Comparison of ENCODE assay signal across 30 mouse cellular contexts in the genomic region with DNA sequence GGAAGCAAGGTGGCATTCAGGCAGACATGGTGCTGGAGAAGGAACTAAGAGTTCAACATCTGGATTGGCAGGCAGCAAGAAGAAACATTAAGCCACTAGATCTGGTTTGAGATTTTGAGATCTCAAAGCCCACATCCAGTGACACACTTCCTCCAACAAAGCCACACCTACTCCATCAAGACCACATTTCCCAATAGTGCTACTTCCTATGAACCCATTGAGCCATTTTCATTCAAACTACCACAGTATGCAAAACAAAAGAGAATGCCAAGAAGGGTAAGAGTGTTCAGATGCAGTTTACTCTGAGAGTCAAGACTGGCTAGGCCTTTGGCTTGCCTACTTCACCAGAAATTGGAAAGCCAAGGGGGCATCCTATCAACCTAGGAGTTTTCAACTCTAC.
DNase-seq lines count a peak whose midpoint lies in the region; ATAC-seq and TF ChIP-seq lines count a peak whose summit lies in the region.
"Had no signal": no experiment of that assay in that cellular context is flagged by ENCODE, and none has a peak within 500 bp of the region (broad histone marks: within the 10 kb centered on the region; RNA-seq: fewer than 3 reads in every experiment).

No protein-coding gene starts in this region.

- no peak overlapping the region for H3K27ac ChIP-seq in thymus, adult 2 months (ENCODE audit: control insufficient read depth, insufficient read depth, low read length)
- H3K27ac ChIP-seq in forebrain, postnatal 0 days (ENCODE audit: low read depth, low read length): no peak overlapping the region
- no peak overlapping the region for H3K27ac ChIP-seq in forebrain, embryonic 14.5 days (ENCODE audit: low read depth, low read length)
- H3K27ac ChIP-seq: embryonic facial prominence, embryonic 12.5 days; embryonic facial prominence, embryonic 15.5 days; forebrain, embryonic 12.5 days; heart, embryonic 15.5 days; hindbrain, embryonic 10.5 days; hindbrain, embryonic 13.5 days had no signal

- TF ChIP-seq CTCF in thymus, adult 2 months (IDR thresholded peaks at IDR 0.05; ENCODE audit: borderline replicate concordance, control insufficient read depth, extremely low read depth, insufficient read depth, low read length, poor library complexity): no peak
- no peak for TF ChIP-seq CTCF in forebrain, postnatal 0 days (IDR thresholded peaks at IDR 0.05; ENCODE audit: low read depth)

- ATAC-seq in granulocyte monocyte progenitor cell, adult 5-6 weeks (replicated peaks; ENCODE audit: poor library complexity, severe bottlenecking): peak; percentile 53
- ATAC-seq in megakaryocyte progenitor cell, adult 5-6 weeks (replicated peaks; ENCODE audit: poor library complexity): peak; percentile 33
- no peak for ATAC-seq in forebrain, postnatal 0 days
- no peak for ATAC-seq in forebrain, embryonic 14.5 days
- ATAC-seq: forebrain, embryonic 16.5 days; hindbrain, embryonic 16.5 days; inflammation-experienced regulatory T-cells, adult 6 months; intestine, embryonic 16.5 days had no signal

- H3K36me3 ChIP-seq in thymus, adult 2 months (ENCODE audit: control insufficient read depth, insufficient read depth, low read length): no peaks in the 10 kb centered on the region
- H3K36me3 ChIP-seq in forebrain, postnatal 0 days (ENCODE audit: insufficient read depth): no peaks in the 10 kb centered on the region
- no peaks in the 10 kb centered on the region for H3K36me3 ChIP-seq in forebrain, embryonic 14.5 days (ENCODE audit: control insufficient read depth, insufficient read depth, low read length)
- H3K36me3 ChIP-seq: embryonic facial prominence, embryonic 12.5 days; embryonic facial prominence, embryonic 15.5 days; forebrain, embryonic 12.5 days; G1E; heart, embryonic 12.5 days; heart, embryonic 15.5 days; hindbrain, embryonic 10.5 days; hindbrain, embryonic 13.5 days had no signal

- DNase-seq in R1 (ENCODE audit: low read depth, low spot score): peak; percentile 80
- DNase-seq in thymus, postnatal 0 days (ENCODE audit: low spot score): no peak
- DNase-seq in thymus, adult 2 months: no peak
- DNase-seq in forebrain, postnatal 0 days: no peak
- no peak for DNase-seq in forebrain, embryonic 14.5 days (ENCODE audit: low spot score)
- DNase-seq: adrenal gland, adult 2 months; adrenal gland, postnatal 14 days; cerebellum, adult 11 months; cerebellum, adult 2 months; cerebellum, adult 9-11 months; cerebellum, postnatal 25 days; gastrocnemius, adult 2 months; gastrocnemius, postnatal 14 days; heart, adult 18-20 months; heart, postnatal 10 days; heart, postnatal 36 days had no signal

- no peak overlapping the region for H3K4me2 ChIP-seq in forebrain, postnatal 0 days (ENCODE audit: low read depth)
- H3K4me2 ChIP-seq in forebrain, embryonic 14.5 days (ENCODE audit: low read length): no peak overlapping the region
- H3K4me2 ChIP-seq: embryonic facial prominence, embryonic 12.5 days; embryonic facial prominence, embryonic 15.5 days; forebrain, embryonic 12.5 days; heart, embryonic 12.5 days; heart, embryonic 15.5 days; hindbrain, embryonic 13.5 days had no signal

- H3K9me3 ChIP-seq in forebrain, postnatal 0 days (ENCODE audit: low read length): no peaks in the 10 kb centered on the region
- no peaks in the 10 kb centered on the region for H3K9me3 ChIP-seq in forebrain, embryonic 14.5 days (replicated peaks; ENCODE audit: control insufficient read depth, low read length)
- H3K9me3 ChIP-seq: embryonic facial prominence, embryonic 15.5 days; forebrain, embryonic 12.5 days; G1E; heart, embryonic 15.5 days; hindbrain, embryonic 13.5 days had no signal

- no peak overlapping the region for H3K4me3 ChIP-seq in thymus, adult 2 months (ENCODE audit: control insufficient read depth, insufficient read depth, low read length)
- H3K4me3 ChIP-seq in forebrain, postnatal 0 days (ENCODE audit: low read depth, low read length): no peak overlapping the region
- no peak overlapping the region for H3K4me3 ChIP-seq in forebrain, embryonic 14.5 days (ENCODE audit: low read depth, low read length)
- H3K4me3 ChIP-seq: embryonic facial prominence, embryonic 12.5 days; embryonic facial prominence, embryonic 15.5 days; forebrain, embryonic 12.5 days; gastrocnemius, adult 2 months; heart, embryonic 12.5 days; heart, embryonic 15.5 days; hindbrain, embryonic 10.5 days; hindbrain, embryonic 13.5 days had no signal

- H3K9ac ChIP-seq in forebrain, postnatal 0 days: no peak overlapping the region
- H3K9ac ChIP-seq in forebrain, embryonic 14.5 days (ENCODE audit: low read length): no peak overlapping the region
- H3K9ac ChIP-seq: embryonic facial prominence, embryonic 12.5 days; embryonic facial prominence, embryonic 15.5 days; forebrain, embryonic 12.5 days; heart, embryonic 12.5 days; heart, embryonic 15.5 days; hindbrain, embryonic 13.5 days had no signal

- no peaks in the 10 kb centered on the region for H3K4me1 ChIP-seq in thymus, adult 2 months (replicated peaks; ENCODE audit: control insufficient read depth, insufficient read depth, low read length)
- H3K4me1 ChIP-seq in forebrain, postnatal 0 days (ENCODE audit: insufficient read depth): no peaks in the 10 kb centered on the region
- no peaks in the 10 kb centered on the region for H3K4me1 ChIP-seq in forebrain, embryonic 14.5 days (ENCODE audit: control insufficient read depth, insufficient read depth, low read length)
- H3K4me1 ChIP-seq: embryonic facial prominence, embryonic 12.5 days; forebrain, embryonic 12.5 days; heart, embryonic 12.5 days; heart, embryonic 15.5 days; hindbrain, embryonic 10.5 days had no signal

- H3K27me3 ChIP-seq in thymus, adult 2 months (ENCODE audit: control insufficient read depth, insufficient read depth, low read length): no peaks in the 10 kb centered on the region
- H3K27me3 ChIP-seq in forebrain, postnatal 0 days (ENCODE audit: insufficient read depth, low read length): no peaks in the 10 kb centered on the region
- no peaks in the 10 kb centered on the region for H3K27me3 ChIP-seq in forebrain, embryonic 14.5 days (replicated peaks; ENCODE audit: control insufficient read depth, insufficient read depth, low read length)
- H3K27me3 ChIP-seq: embryonic facial prominence, embryonic 12.5 days; embryonic facial prominence, embryonic 15.5 days; forebrain, embryonic 12.5 days; heart, embryonic 12.5 days; heart, embryonic 15.5 days; hindbrain, embryonic 13.5 days had no signal

- TF ChIP-seq POLR2A in thymus, adult 2 months (IDR thresholded peaks at IDR 0.05; ENCODE audit: control insufficient read depth, extremely low read depth, insufficient read depth, low read length, poor library complexity): no peak

Comparison
In these comparisons a context has a peak if more than half of its experiments do, and no peak if none do; other contexts are left out.
1. ATAC-seq: peak in granulocyte monocyte progenitor cell, adult 5-6 weeks (single experiment) and megakaryocyte progenitor cell, adult 5-6 weeks (single experiment); none in forebrain, postnatal 0 days (single experiment) and forebrain, embryonic 14.5 days (single experiment).